Mouse (Mus musculus): ENCODE results near the gene Pdxk. TPM values are rescaled to one million over a fixed set of nuclear protein-coding genes. Genes with fewer than 3 reads are reported as not detected.

The Pdxk gene
- 7.3 TPM for polyA plus RNA-seq (2014; fragmentation: Illumina TruSeq; extraction: RNeasy Lipid Tissue Mini Kit (QIAGEN cat#74804); ENCODE audit: insufficient read depth, low read depth, low replicate concordance)

GRCm38 (mm10) chr10:78464792-78465207 is at the start of gene Pdxk:
Pdxk (minus strand) TSS chr10:78464975.

GRCm38 (mm10) chr10:78425181-78426041 is 39.4 kb downstream of the Pdxk start, which contains the start of gene Cstb:
Cstb (plus strand) TSS chr10:78425669.

DNA sequence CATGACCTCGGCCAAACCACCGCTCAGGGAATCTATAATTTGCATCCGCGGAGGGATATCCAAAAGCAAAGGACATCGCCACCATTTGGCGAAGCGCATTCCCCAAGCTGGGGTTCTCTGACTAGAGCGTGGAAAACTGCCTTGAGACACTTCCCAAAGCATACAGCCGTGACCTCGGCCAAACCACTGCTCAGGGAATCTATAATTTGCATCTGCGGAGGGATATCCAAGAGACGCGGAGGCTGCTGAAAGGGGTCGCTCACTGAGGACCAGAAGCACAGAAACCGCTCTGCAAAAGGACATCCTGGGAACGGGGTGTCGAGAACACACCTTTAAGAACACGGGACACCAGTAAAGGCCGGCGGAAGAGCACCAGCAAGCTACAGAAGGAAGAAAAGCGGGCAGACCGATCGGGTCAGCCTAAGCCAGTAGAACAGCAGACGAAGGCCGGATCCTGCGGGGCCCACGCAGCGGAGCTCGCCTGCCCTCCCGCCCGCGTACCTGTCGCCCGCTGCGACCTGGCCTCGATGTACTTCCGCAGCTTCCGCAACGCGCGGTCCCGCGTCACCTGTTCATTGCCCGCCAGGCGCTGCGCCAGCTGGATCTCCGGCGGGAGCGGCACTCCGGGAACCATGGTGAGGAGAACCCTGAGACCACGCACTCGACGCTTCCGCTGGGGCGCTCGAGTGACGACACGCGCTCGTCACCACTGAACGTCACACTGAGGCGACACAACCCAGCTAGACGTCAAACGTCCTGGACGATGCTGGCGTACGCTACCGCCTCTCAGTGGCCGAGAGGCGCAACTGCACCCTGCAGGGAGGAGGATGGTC is 52.2 kb downstream of the Pdxk start, which contains the start of gene Rrp1:
Gene Rrp1, minus strand, starts transcription at position 725 of the 833 bp plus-strand sequence.

Other genes starting within 250 kb of the Pdxk start
- 13.2 TPM for gene Trappc10, start 220.3 kb downstream of the Pdxk start, polyA plus RNA-seq (2014; fragmentation: Illumina TruSeq; extraction: RNeasy Lipid Tissue Mini Kit (QIAGEN cat#74804); ENCODE audit: insufficient read depth, low read depth, low replicate concordance)
- 59.9 TPM for gene Agpat3, start 112.5 kb downstream of the Pdxk start, polyA plus RNA-seq (2014; fragmentation: Illumina TruSeq; extraction: RNeasy Lipid Tissue Mini Kit (QIAGEN cat#74804); ENCODE audit: insufficient read depth, low read depth, low replicate concordance)
- gene Rrp1, start 51.9 kb downstream of the Pdxk start, polyA plus RNA-seq (2014; fragmentation: Illumina TruSeq; extraction: RNeasy Lipid Tissue Mini Kit (QIAGEN cat#74804); ENCODE audit: insufficient read depth, low read depth, low replicate concordance): 89.4 TPM
- gene Cstb, start 39.3 kb downstream of the Pdxk start, polyA plus RNA-seq (2014; fragmentation: Illumina TruSeq; extraction: RNeasy Lipid Tissue Mini Kit (QIAGEN cat#74804); ENCODE audit: insufficient read depth, low read depth, low replicate concordance): 190 TPM
- gene Olfr1358, start 52.5 kb upstream of the Pdxk start, polyA plus RNA-seq (2014; fragmentation: Illumina TruSeq; extraction: RNeasy Lipid Tissue Mini Kit (QIAGEN cat#74804); ENCODE audit: insufficient read depth, low read depth, low replicate concordance): not detected
- gene Ilvbl, start 109.4 kb upstream of the Pdxk start, polyA plus RNA-seq (2014; fragmentation: Illumina TruSeq; extraction: RNeasy Lipid Tissue Mini Kit (QIAGEN cat#74804); ENCODE audit: insufficient read depth, low read depth, low replicate concordance): 19.7 TPM
- 24.7 TPM for gene Syde1, start 127.0 kb upstream of the Pdxk start, polyA plus RNA-seq (2014; fragmentation: Illumina TruSeq; extraction: RNeasy Lipid Tissue Mini Kit (QIAGEN cat#74804); ENCODE audit: insufficient read depth, low read depth, low replicate concordance)
- gene Olfr1357, start 153.1 kb upstream of the Pdxk start, polyA plus RNA-seq (2014; fragmentation: Illumina TruSeq; extraction: RNeasy Lipid Tissue Mini Kit (QIAGEN cat#74804); ENCODE audit: insufficient read depth, low read depth, low replicate concordance): not detected

All from lung, adult 10 weeks (tissue).